ENCODE assay signal across 10 mouse cellular contexts in genomic region chr7:16995345-16995744, GRCm38 (mm10). TPM values are rescaled to one million over a fixed set of nuclear protein-coding genes. Genes with fewer than 3 reads are reported as not detected.
DNase-seq lines count a peak whose midpoint lies in the region; ATAC-seq lines count a peak whose summit lies in the region.
"Had no signal": no experiment of that assay in that cellular context is flagged by ENCODE, and none has a peak within 500 bp of the region (broad histone marks: within the 10 kb centered on the region; RNA-seq: fewer than 3 reads in every experiment).

No protein-coding gene starts in this region.

- H3K4me3 ChIP-seq in liver, embryonic 11.5 days (ENCODE audit: low read depth, low read length) = peak overlapping the region; percentile 61
- peak overlapping the region; percentile 40 for H3K4me3 ChIP-seq in forebrain, embryonic 13.5 days
- peak overlapping the region; percentile 72 for H3K4me3 ChIP-seq in limb, embryonic 11.5 days (ENCODE audit: low read depth, low read length)
- peak overlapping the region; percentile 39; the same call in 1 of the 2 replicates for H3K4me3 ChIP-seq in neural tube, embryonic 12.5 days

- no peak overlapping the region; the same call in 1 of the 2 replicates for H3K9ac ChIP-seq in liver, embryonic 11.5 days (ENCODE audit: low read depth, low read length)
- peak overlapping the region; percentile 73 for H3K9ac ChIP-seq in forebrain, embryonic 13.5 days
- peak overlapping the region; percentile 77; the same call in 1 of the 2 replicates for H3K9ac ChIP-seq in limb, embryonic 11.5 days (ENCODE audit: low read length)
- H3K9ac ChIP-seq in neural tube, embryonic 12.5 days = no peak overlapping the region

- WGBS in liver, embryonic 11.5 days = 93% methylated on average over 4 of the region's 4 CpGs
- WGBS in forebrain, embryonic 13.5 days = 86% methylated on average over 4 of the region's 4 CpGs
- 93% methylated on average over 4 of the region's 4 CpGs for WGBS in limb, embryonic 11.5 days
- 90% methylated on average over 4 of the region's 4 CpGs for WGBS in neural tube, embryonic 12.5 days

- H3K9me3 ChIP-seq in liver, embryonic 11.5 days (ENCODE audit: control insufficient read depth, low read length) = no peaks in the 10 kb centered on the region
- H3K9me3 ChIP-seq in forebrain, embryonic 13.5 days (replicated peaks) = no peaks in the 10 kb centered on the region
- no peaks in the 10 kb centered on the region for H3K9me3 ChIP-seq in limb, embryonic 11.5 days (ENCODE audit: control insufficient read depth, low read length)
- no peaks in the 10 kb centered on the region for H3K9me3 ChIP-seq in neural tube, embryonic 12.5 days

- H3K27me3 ChIP-seq in liver, embryonic 11.5 days (replicated peaks; ENCODE audit: control insufficient read depth, insufficient read depth, low read length) = no peaks in the 10 kb centered on the region
- H3K27me3 ChIP-seq in forebrain, embryonic 13.5 days = no peaks in the 10 kb centered on the region
- H3K27me3 ChIP-seq in limb, embryonic 11.5 days (ENCODE audit: control insufficient read depth, insufficient read depth, low read length) = no peaks in the 10 kb centered on the region
- H3K27me3 ChIP-seq in neural tube, embryonic 12.5 days (replicated peaks) = 0 out of 2 replicates have a peak, but pooled peaks cover 3% of the 10 kb centered on the region

- no peak for DNase-seq in liver, embryonic 11.5 days (ENCODE audit: low spot score)
- DNase-seq in liver = no peak
- DNase-seq in limb, embryonic 11.5 days (ENCODE audit: low spot score) = no peak
- no peak for DNase-seq in cerebellum, adult 8-10 months
- no peak for DNase-seq in layer of hippocampus, postnatal 14 days (ENCODE audit: low spot score in 2 of 2)
- no peak for DNase-seq in thymus, postnatal 25 days
- DNase-seq: kidney, postnatal 14 days had no signal

- peaks cover 8% of the 10 kb centered on the region; the same call in 1 of the 2 replicates for H3K36me3 ChIP-seq in liver, embryonic 11.5 days (ENCODE audit: control insufficient read depth, insufficient read depth, low read length)
- 0 out of 2 replicates have a peak, but pooled peaks cover 8% of the 10 kb centered on the region for H3K36me3 ChIP-seq in forebrain, embryonic 13.5 days (ENCODE audit: poor library complexity, severe bottlenecking)
- peaks cover 10% of the 10 kb centered on the region; the same call in 1 of the 2 replicates for H3K36me3 ChIP-seq in limb, embryonic 11.5 days (ENCODE audit: control insufficient read depth, insufficient read depth, low read length)
- 0 out of 2 replicates have a peak, but pooled peaks cover 5% of the 10 kb centered on the region for H3K36me3 ChIP-seq in neural tube, embryonic 12.5 days

- H3K4me1 ChIP-seq in liver, embryonic 11.5 days (replicated peaks; ENCODE audit: control insufficient read depth, insufficient read depth, low read length) = peaks cover 36% of the 10 kb centered on the region
- H3K4me1 ChIP-seq in forebrain, embryonic 13.5 days = peaks cover 68% of the 10 kb centered on the region
- H3K4me1 ChIP-seq in limb, embryonic 11.5 days (ENCODE audit: control insufficient read depth, insufficient read depth, low read length) = peaks cover 23% of the 10 kb centered on the region
- peaks cover 34% of the 10 kb centered on the region for H3K4me1 ChIP-seq in neural tube, embryonic 12.5 days

- ATAC-seq in liver, embryonic 11.5 days (replicated peaks; ENCODE audit: low FRiP score) = no peak
- no peak for ATAC-seq in forebrain, embryonic 13.5 days
- no peak for ATAC-seq in limb, embryonic 11.5 days (ENCODE audit: insufficient number of reproducible peaks, low FRiP score, low TSS enrichment, low read depth)
- ATAC-seq in neural tube, embryonic 12.5 days (ENCODE audit: low FRiP score, low read depth) = no peak

- H3K4me2 ChIP-seq in liver, embryonic 11.5 days = peak overlapping the region; percentile 71
- H3K4me2 ChIP-seq in forebrain, embryonic 13.5 days = peak overlapping the region; percentile 66
- H3K4me2 ChIP-seq in limb, embryonic 11.5 days (ENCODE audit: low read depth, severe bottlenecking) = peak overlapping the region; percentile 62
- H3K4me2 ChIP-seq in neural tube, embryonic 12.5 days (replicated peaks) = peak overlapping the region; percentile 57

- no peak overlapping the region for H3K27ac ChIP-seq in liver, embryonic 11.5 days (ENCODE audit: low read depth, low read length)
- H3K27ac ChIP-seq in forebrain, embryonic 13.5 days = 0 out of 2 replicates have a peak overlapping the region, but pooled peaks have one; percentile 31
- no peak overlapping the region for H3K27ac ChIP-seq in limb, embryonic 11.5 days (replicated peaks; ENCODE audit: low read depth, low read length)
- no peak overlapping the region for H3K27ac ChIP-seq in neural tube, embryonic 12.5 days

RNA-seq across cellular contexts. Expression of gene Ccdc8, which starts 2.8 kb away (rescaled TPM):
- 13.2 and 13.5 TPM in 2 replicates for polyA plus RNA-seq in liver, embryonic 11.5 days (2014; fragmentation: Nextera tagmentation; extraction: Ambion mirVana)
- 6.0 and 8.6 TPM in 2 replicates for polyA plus RNA-seq in forebrain, embryonic 13.5 days (2015; fragmentation: Nextera tagmentation; extraction: Ambion mirVana)
- 26.4 and 33.5 TPM in 2 replicates for polyA plus RNA-seq in limb, embryonic 11.5 days (2014; fragmentation: Nextera tagmentation; extraction: Ambion mirVana)
- 7.9 and 15.3 TPM in 2 replicates for polyA plus RNA-seq in neural tube, embryonic 12.5 days (2016; fragmentation: Nextera tagmentation; extraction: Ambion mirVana)
- total RNA-seq in layer of hippocampus, postnatal 14 days (2021) = 1 to 10 TPM; 3.0 to 3.1 TPM

RNA-seq across cellular contexts. Expression of gene Gm42372, which starts 12.5 kb away (rescaled TPM):
- 0.15 and 0.16 TPM in 2 replicates for polyA plus RNA-seq in liver, embryonic 11.5 days (2014; fragmentation: Nextera tagmentation; extraction: Ambion mirVana)
- 2.5 and 3.0 TPM in 2 replicates for polyA plus RNA-seq in forebrain, embryonic 13.5 days (2015; fragmentation: Nextera tagmentation; extraction: Ambion mirVana)
- polyA plus RNA-seq in limb, embryonic 11.5 days (2014; fragmentation: Nextera tagmentation; extraction: Ambion mirVana) = 0.65 and 0.78 TPM in 2 replicates
- polyA plus RNA-seq in neural tube, embryonic 12.5 days (2016; fragmentation: Nextera tagmentation; extraction: Ambion mirVana) = 1.5 and 2.0 TPM in 2 replicates
- total RNA-seq in layer of hippocampus, postnatal 14 days (2021) = 10 to 100 TPM; 46.2 to 49.3 TPM
- polyA plus RNA-seq: erythroblast, embryonic 14.5 days had no signal

RNA-seq across cellular contexts. Expression of gene Ppp5c, which starts 32.4 kb away (rescaled TPM):
- polyA plus RNA-seq in liver, embryonic 11.5 days (2014; fragmentation: Nextera tagmentation; extraction: Ambion mirVana) = 124 and 128 TPM in 2 replicates
- 103 and 113 TPM in 2 replicates for polyA plus RNA-seq in forebrain, embryonic 13.5 days (2015; fragmentation: Nextera tagmentation; extraction: Ambion mirVana)
- 134 and 140 TPM in 2 replicates for polyA plus RNA-seq in limb, embryonic 11.5 days (2014; fragmentation: Nextera tagmentation; extraction: Ambion mirVana)
- 112 and 113 TPM in 2 replicates for polyA plus RNA-seq in neural tube, embryonic 12.5 days (2016; fragmentation: Nextera tagmentation; extraction: Ambion mirVana)
- 100 to 1,000 TPM; 149 to 163 TPM for total RNA-seq in layer of hippocampus, postnatal 14 days (2021)

RNA-seq across cellular contexts. Expression of gene Pnmal1, which starts 35.9 kb away (rescaled TPM):
- 0.18 and 0.52 TPM in 2 replicates for polyA plus RNA-seq in liver, embryonic 11.5 days (2014; fragmentation: Nextera tagmentation; extraction: Ambion mirVana)
- polyA plus RNA-seq in forebrain, embryonic 13.5 days (2015; fragmentation: Nextera tagmentation; extraction: Ambion mirVana) = 37.0 and 40.8 TPM in 2 replicates
- polyA plus RNA-seq in limb, embryonic 11.5 days (2014; fragmentation: Nextera tagmentation; extraction: Ambion mirVana) = 2.0 and 2.1 TPM in 2 replicates
- 25.6 and 26.2 TPM in 2 replicates for polyA plus RNA-seq in neural tube, embryonic 12.5 days (2016; fragmentation: Nextera tagmentation; extraction: Ambion mirVana)
- 10 to 100 TPM; 72.5 to 74.5 TPM for total RNA-seq in layer of hippocampus, postnatal 14 days (2021)
- polyA plus RNA-seq: erythroblast, embryonic 14.5 days had no signal

RNA-seq across cellular contexts. Expression of gene Pnmal2, which starts 50.9 kb away (rescaled TPM):
- 0.58 and 0.80 TPM in 2 replicates for polyA plus RNA-seq in liver, embryonic 11.5 days (2014; fragmentation: Nextera tagmentation; extraction: Ambion mirVana)
- 59.5 and 78.0 TPM in 2 replicates for polyA plus RNA-seq in forebrain, embryonic 13.5 days (2015; fragmentation: Nextera tagmentation; extraction: Ambion mirVana)
- 4.8 TPM in 2 replicates for polyA plus RNA-seq in limb, embryonic 11.5 days (2014; fragmentation: Nextera tagmentation; extraction: Ambion mirVana)
- polyA plus RNA-seq in neural tube, embryonic 12.5 days (2016; fragmentation: Nextera tagmentation; extraction: Ambion mirVana) = 40.2 and 47.5 TPM in 2 replicates
- total RNA-seq in layer of hippocampus, postnatal 14 days (2021) = 100 to 1,000 TPM; 240 to 246 TPM
- polyA plus RNA-seq: erythroblast, embryonic 14.5 days had no signal

Comparison
In these comparisons a context has a peak if more than half of its experiments do, and no peak if none do; other contexts are left out.
1. H3K9ac ChIP-seq: peak in forebrain, embryonic 13.5 days (single experiment) and limb, embryonic 11.5 days (single experiment); none in liver, embryonic 11.5 days (single experiment) and neural tube, embryonic 12.5 days (single experiment).
2. Peak in every context shown above with its lines, with median percentiles within 50 percentile points of each other: H3K4me2 ChIP-seq and H3K4me3 ChIP-seq.